Mouse (Mus musculus) embryonic facial prominence, embryonic 15.5 days (tissue): ENCODE data around the gene Pip4k2c. TPM values are rescaled to one million over a fixed set of nuclear protein-coding genes. Genes with fewer than 3 reads are reported as not detected.

Experiments used
- ATAC-seq: fragments of 200-750 bp; cut with Nextera tagmentation; 2 replicates; pipeline ENCODE4 v1.8.0; 2017; ENCODE audit warnings: low read depth, moderate TSS enrichment; ENCODE audit not compliant: insufficient number of reproducible peaks, low FRiP score, low TSS enrichment
- H3K27ac ChIP-seq: fragments of 300-500 bp; sonication (generic); replicated peaks from 2 replicates; pipeline ENCODE4 v1.5.1; 2015; ENCODE audit warnings: mild to moderate bottlenecking, inconsistent platforms
- H3K27me3 ChIP-seq: fragments of 300-500 bp; sonication (generic); 2 replicates; pipeline ENCODE4 v1.6.1; 2015; ENCODE audit warnings: inconsistent platforms
- H3K36me3 ChIP-seq: fragments of 300-500 bp; sonication (generic); 2 replicates; pipeline ENCODE4 v1.6.1; 2015; ENCODE audit warnings: mild to moderate bottlenecking, inconsistent platforms
- H3K4me1 ChIP-seq: fragments of 300-500 bp; sonication (generic); 2 replicates; pipeline ENCODE4 v1.6.1; 2015; ENCODE audit warnings: inconsistent platforms
- H3K4me2 ChIP-seq: fragments of 300-500 bp; sonication (generic); replicated peaks from 2 replicates; pipeline ENCODE4 v1.6.1; 2015; ENCODE audit warnings: mild to moderate bottlenecking, inconsistent platforms
- H3K4me3 ChIP-seq: fragments of 300-500 bp; sonication (generic); replicated peaks from 2 replicates; pipeline ENCODE4 v1.5.1; 2015; ENCODE audit warnings: mild to moderate bottlenecking, inconsistent platforms
- H3K9ac ChIP-seq: fragments of 300-500 bp; sonication (generic); 2 replicates; pipeline ENCODE4 v1.6.1; 2015; ENCODE audit warnings: inconsistent platforms
- H3K9me3 ChIP-seq: fragments of 300-500 bp; sonication (generic); replicated peaks from 2 replicates; pipeline ENCODE4 v1.6.1; 2016; ENCODE audit warnings: inconsistent platforms
- WGBS: fragments of 180-500 bp; shearing (Covaris S2); methylation state at CpG from one replicate; pipeline ENCODE4 v1.1.7; 2015; 5-methylcytosine and 5-hydroxymethylcytosine counted together
- polyA plus RNA-seq: library from polyadenylated mRNA; unstranded; fragments of >200 nt; fragmentation: Nextera tagmentation; extraction: Ambion mirVana; gene quantifications from 2 replicates; pipeline ENCODE4 v1.2.1, GENCODE M21; 2015

The Pip4k2c gene
- polyA plus RNA-seq, 1 experiment from 2014 or later: 31.3 TPM

GRCm38 (mm10) chr10:127227163-127227562, 15.8 kb upstream of the Pip4k2c start:
- 75% methylated on average over 8 of the region's 8 CpGs for WGBS
- no peaks in the 10 kb centered on the region for H3K9me3 ChIP-seq
- no peak overlapping the region for H3K4me3 ChIP-seq
- no peak overlapping the region for H3K9ac ChIP-seq
- no peak for ATAC-seq
- peaks cover 5% of the 10 kb centered on the region; the same call in 1 of the 2 replicates for H3K4me1 ChIP-seq
- H3K27ac ChIP-seq: no peak overlapping the region
- H3K4me2 ChIP-seq: no peak overlapping the region
- H3K36me3 ChIP-seq: no peaks in the 10 kb centered on the region
- no peaks in the 10 kb centered on the region for H3K27me3 ChIP-seq

DNA sequence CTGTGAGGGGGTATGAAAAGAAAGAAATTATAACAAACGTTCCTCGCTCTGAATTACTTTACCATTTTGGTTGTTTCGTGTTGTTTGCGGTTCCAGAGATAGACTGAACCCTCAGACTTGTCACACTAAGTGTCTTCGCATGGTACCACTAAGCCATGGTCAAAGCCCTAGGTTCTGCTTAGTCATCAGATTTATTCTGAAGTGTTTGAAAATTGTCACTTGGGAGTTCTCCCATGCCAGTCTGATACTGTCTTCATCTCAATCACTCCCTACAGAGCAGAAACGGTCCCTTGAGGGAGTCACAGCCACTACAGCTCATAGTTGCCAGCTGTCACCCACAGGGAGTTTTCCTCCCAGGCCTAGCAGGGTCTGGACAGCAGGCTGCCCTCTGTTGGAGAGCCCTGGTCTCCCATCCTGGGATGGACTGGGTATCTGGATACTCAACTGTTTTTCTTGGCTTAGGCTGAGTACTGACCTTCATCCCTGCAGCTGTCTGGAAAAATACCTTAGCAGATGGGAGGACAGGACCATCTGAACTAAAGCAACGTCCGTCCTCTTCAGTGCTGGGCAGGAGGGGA, 15.0 kb upstream of the Pip4k2c start:
- Histone ChIP-seq H3K36me3 (no peaks in the 10 kb centered on the region), H3K27me3 (no peaks in the 10 kb centered on the region), H3K27ac (no peak overlapping the region), H3K4me2 (no peak overlapping the region), H3K9me3 (no peaks in the 10 kb centered on the region), H3K4me3 (no peak overlapping the region), H3K4me1 (peaks cover 5% of the 10 kb centered on the region; the same call in 1 of the 2 replicates), H3K9ac (no peak overlapping the region)
- no peak for ATAC-seq
- 74% methylated on average over 8 of the region's 8 CpGs for WGBS

DNA sequence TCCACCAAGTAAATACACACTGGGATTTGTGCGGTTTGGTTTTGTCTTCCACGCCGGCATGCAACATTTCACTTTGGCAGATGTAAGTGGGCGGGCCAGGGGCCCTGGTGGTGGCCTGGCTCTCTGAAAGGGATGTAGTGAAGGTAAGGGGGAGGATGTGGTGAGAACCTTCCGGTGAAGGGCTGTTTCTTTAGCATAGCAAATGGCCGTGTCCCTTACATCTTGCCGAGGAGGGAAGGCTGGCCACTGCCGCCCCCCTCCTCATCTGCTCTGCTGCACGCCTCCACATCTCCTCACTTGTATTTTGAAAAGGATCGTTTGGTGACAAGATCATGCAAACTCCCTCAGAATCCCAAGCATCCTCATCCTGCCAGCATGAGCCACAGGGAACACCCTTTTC, 14.3 kb upstream of the Pip4k2c start:
- Histone ChIP-seq H3K4me1 (peaks cover 5% of the 10 kb centered on the region; the same call in 1 of the 2 replicates), H3K4me3 (no peak overlapping the region), H3K27me3 (no peaks in the 10 kb centered on the region), H3K9me3 (no peaks in the 10 kb centered on the region), H3K27ac (no peak overlapping the region), H3K4me2 (no peak overlapping the region), H3K9ac (no peak overlapping the region), H3K36me3 (no peaks in the 10 kb centered on the region)
- WGBS: 29% methylated on average over 10 of the region's 10 CpGs
- no peak for ATAC-seq

DNA sequence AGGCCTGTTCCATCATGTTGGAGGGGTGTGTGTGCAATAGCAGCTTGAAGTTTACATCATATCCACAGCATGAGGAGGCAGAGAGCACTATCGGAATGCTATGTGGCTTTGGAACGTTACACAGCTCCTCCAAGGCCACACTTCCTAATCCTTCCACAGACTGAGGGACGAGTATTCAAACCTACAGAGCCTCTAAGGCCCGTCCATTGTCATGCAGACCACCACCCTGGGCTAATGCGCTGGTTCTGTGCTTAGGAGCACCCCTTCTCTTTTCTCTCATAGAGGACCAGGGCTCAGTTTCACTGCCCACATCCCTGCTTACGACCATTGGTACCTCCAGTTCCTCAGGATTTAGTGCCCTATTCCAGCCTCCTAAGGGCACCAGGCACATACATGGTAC, 13.8 kb upstream of the Pip4k2c start:
- Histone ChIP-seq H3K9ac (no peak overlapping the region), H3K36me3 (no peaks in the 10 kb centered on the region), H3K27me3 (no peaks in the 10 kb centered on the region), H3K4me3 (no peak overlapping the region), H3K9me3 (no peaks in the 10 kb centered on the region), H3K4me2 (no peak overlapping the region), H3K4me1 (peaks cover 5% of the 10 kb centered on the region; the same call in 1 of the 2 replicates), H3K27ac (no peak overlapping the region)
- no peak for ATAC-seq
- 39% methylated on average over 6 of the region's 6 CpGs for WGBS

DNA sequence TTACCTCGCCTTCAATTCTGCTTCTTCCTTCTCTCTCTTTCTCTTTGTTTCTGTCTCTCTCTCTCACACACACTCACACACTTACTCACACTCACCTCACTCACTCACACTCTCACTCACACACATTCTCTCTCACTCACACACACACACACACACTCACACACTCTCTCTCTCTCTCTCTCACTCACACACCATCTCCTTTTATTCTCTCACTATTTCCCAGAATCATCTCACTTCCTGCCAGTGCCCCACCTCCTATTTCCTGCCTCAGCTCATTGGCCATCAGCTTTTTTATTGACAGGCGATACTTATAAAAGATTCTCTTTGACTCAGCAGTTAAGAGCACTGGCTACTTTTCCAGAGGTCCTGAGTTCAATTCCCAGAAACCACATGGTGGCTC, 7.0 kb upstream of the Pip4k2c start:
- no peaks in the 10 kb centered on the region for H3K4me1 ChIP-seq
- no peak overlapping the region for H3K4me3 ChIP-seq
- no peak overlapping the region for H3K27ac ChIP-seq
- no peaks in the 10 kb centered on the region for H3K36me3 ChIP-seq
- no peak overlapping the region for H3K9ac ChIP-seq
- H3K4me2 ChIP-seq: no peak overlapping the region
- H3K27me3 ChIP-seq: no peaks in the 10 kb centered on the region
- no peak for ATAC-seq
- 78% methylated on average over 2 of the region's 2 CpGs for WGBS
- no peaks in the 10 kb centered on the region for H3K9me3 ChIP-seq

DNA sequence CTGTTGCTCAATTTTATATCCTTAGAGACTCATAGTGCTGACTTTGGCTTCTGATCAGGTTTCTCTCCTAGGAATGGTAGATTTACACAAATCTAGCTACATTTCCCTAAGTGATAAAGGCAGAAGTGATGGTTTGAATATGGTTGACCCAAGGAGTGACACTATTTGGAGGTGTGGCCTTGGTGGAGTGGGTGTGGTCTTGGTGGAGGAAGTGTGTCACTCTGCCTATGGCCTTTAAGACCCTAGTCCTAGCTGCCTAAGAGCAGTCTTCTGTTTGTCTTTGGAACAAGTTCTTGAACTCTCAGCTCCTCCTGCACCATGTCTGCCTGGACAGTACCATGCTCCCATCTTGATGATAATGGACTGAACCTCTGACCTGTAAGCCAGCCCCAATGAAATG, 5.8 kb upstream of the Pip4k2c start:
- Histone ChIP-seq H3K36me3 (no peaks in the 10 kb centered on the region), H3K4me2 (no peak overlapping the region), H3K4me3 (no peak overlapping the region), H3K9me3 (no peaks in the 10 kb centered on the region), H3K9ac (no peak overlapping the region), H3K27ac (no peak overlapping the region), H3K4me1 (no peaks in the 10 kb centered on the region), H3K27me3 (no peaks in the 10 kb centered on the region)
- no peak for ATAC-seq

- Histone ChIP-seq H3K4me3 (no peak overlapping the region), H3K36me3 (no peaks in the 10 kb centered on the region), H3K9me3 (no peaks in the 10 kb centered on the region), H3K4me2 (no peak overlapping the region), H3K27ac (no peak overlapping the region), H3K27me3 (no peaks in the 10 kb centered on the region), H3K4me1 (no peaks in the 10 kb centered on the region), H3K9ac (no peak overlapping the region)
- 91% methylated on average over 11 of the region's 11 CpGs for WGBS
- ATAC-seq: no peak
These were observed 5.1 kb upstream of the Pip4k2c start for GRCm38 (mm10) chr10:127216456-127216855.

DNA sequence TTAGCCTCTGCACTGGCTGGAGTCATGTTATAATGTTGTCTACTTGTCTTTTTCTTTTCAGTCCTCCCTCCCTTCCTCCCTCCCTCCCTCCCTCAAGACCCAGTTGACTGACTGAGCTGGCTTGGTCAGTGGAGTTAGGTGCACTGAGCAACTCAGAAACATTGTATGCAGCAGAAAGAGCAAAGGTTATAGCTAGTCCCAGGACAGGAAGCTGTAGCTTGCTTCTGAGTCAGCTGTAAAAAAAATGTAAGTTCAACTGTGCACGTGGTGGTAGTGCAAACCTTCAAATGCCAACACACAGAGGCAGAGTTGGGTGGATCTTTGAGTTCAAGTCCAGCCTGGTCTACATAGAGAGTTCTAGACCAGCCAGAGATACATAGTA, 3.0 kb upstream of the Pip4k2c start:
- H3K9me3 ChIP-seq: no peaks in the 10 kb centered on the region
- no peaks in the 10 kb centered on the region for H3K27me3 ChIP-seq
- no peak overlapping the region for H3K4me2 ChIP-seq
- H3K27ac ChIP-seq: no peak overlapping the region
- 47% methylated on average over 1 of the region's 1 CpGs for WGBS
- ATAC-seq: no peak
- H3K9ac ChIP-seq: no peak overlapping the region
- H3K36me3 ChIP-seq: no peaks in the 10 kb centered on the region
- peaks cover 17% of the 10 kb centered on the region for H3K4me1 ChIP-seq
- H3K4me3 ChIP-seq: no peak overlapping the region

DNA sequence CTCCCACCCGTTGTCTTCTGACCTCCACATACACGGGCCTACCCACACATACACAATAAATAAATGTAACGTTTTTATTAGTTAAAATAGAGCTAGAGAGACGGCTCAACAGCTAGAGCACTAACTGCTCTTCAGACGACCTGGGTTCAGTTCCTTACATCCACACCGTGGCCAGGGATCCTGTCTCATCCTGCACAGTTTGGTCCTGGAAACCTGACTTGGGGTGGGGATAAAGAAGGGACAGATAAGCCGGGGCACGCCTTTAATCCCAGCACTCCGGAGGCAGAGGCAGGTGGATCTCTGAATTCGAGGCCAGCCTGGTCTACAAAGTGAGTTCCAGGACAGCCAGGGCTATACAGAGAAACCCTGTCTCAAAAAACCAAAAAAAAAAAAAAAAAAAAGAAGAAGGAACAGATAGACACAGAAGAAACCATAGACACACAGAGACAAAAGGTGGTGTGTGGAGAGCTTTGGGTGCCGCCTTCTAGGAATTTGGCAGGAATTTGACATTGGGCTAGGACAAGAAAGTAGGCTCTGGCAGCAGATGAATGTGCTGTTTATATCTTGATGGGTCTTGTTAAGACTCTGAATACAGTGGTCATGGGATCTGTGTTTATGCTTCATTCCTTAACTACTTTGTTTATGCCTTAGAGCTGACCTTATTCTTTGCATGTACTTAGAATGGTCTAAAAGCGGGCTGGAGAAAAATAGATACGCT, 2.5 kb upstream of the Pip4k2c start:
- Histone ChIP-seq H3K36me3 (no peaks in the 10 kb centered on the region), H3K9me3 (no peaks in the 10 kb centered on the region), H3K27ac (no peak overlapping the region), H3K9ac (no peak overlapping the region), H3K4me3 (no peak overlapping the region), H3K4me1 (peaks cover 18% of the 10 kb centered on the region), H3K27me3 (no peaks in the 10 kb centered on the region), H3K4me2 (no peak overlapping the region)
- 81% methylated on average over 13 of the region's 13 CpGs for WGBS
- ATAC-seq: no peak

DNA sequence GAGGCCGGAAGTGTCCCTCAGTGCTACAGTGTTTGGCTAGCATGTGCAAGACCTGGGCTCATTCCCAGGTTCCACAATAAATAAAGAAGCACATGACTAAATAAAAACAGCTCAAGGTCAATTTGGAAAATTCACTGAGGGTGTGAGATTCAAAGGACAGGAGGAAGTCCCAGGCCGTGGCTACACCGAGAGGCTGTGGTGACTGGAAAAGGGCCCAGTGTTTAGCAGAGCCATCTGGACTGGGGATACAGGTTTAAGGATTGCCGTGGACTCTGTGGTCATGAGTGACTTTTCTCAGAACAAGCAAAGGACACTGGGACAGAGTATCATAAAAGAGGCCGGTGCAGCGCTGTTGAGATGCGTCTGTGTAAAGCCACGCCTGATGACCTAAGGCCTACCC, 1.9 kb upstream of the Pip4k2c start:
- Histone ChIP-seq H3K27me3 (no peaks in the 10 kb centered on the region), H3K36me3 (no peaks in the 10 kb centered on the region), H3K4me1 (peaks cover 18% of the 10 kb centered on the region), H3K9me3 (no peaks in the 10 kb centered on the region), H3K4me3 (no peak overlapping the region), H3K4me2 (no peak overlapping the region), H3K9ac (no peak overlapping the region), H3K27ac (no peak overlapping the region)
- 89% methylated on average over 8 of the region's 8 CpGs for WGBS
- ATAC-seq: no peak

DNA sequence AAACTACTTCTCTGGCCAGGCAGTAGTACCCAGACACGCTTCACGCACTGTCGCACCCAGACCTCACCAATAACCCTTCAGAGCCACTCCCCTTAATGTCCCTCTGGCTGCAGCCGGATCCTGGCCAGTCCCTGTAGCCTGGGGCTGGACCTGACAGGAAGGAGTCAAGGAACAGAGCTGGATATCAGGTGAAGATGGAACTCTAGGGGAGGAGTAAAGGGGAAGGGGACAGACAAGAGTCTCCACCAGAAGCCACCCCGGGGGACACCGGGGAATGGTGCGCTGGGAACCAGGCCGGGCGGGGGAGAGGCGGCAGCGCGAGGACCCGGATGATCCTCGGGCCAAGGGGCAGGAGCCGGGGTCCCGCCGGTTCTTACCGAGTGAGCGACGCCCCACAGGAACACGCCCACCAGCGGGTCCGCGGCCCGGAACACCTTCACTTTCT, 402 bp downstream of the Pip4k2c start:
- peak overlapping the region; percentile 86 for H3K4me2 ChIP-seq
- under 1% methylated on average over 25 of the region's 25 CpGs for WGBS
- H3K36me3 ChIP-seq: peaks cover 14% of the 10 kb centered on the region
- 0 out of 2 replicates have a peak overlapping the region, but pooled peaks have one; percentile 69 for H3K27ac ChIP-seq
- H3K9ac ChIP-seq: peak overlapping the region; percentile 62
- no peaks in the 10 kb centered on the region for H3K9me3 ChIP-seq
- H3K4me3 ChIP-seq: peak overlapping the region; percentile 82
- peak; percentile 53 for ATAC-seq
- peaks cover 18% of the 10 kb centered on the region for H3K4me1 ChIP-seq
- no peaks in the 10 kb centered on the region for H3K27me3 ChIP-seq
